Mouse (Mus musculus) CH12.LX (cell line): ENCODE results near the gene Kat14. TPM values are rescaled to one million over a fixed set of nuclear protein-coding genes. Genes with fewer than 3 reads are reported as not detected.

ENCODE experiments used
- DNase-seq: peaks from one replicate; pipeline ENCODE4 v3.0.0-alpha.2; 2013; ENCODE audit errors: extremely low read depth
- H3K27ac ChIP-seq: 2 replicates; pipeline ENCODE4 v1.5.1; 2012; ENCODE audit warnings: low read depth, mild to moderate bottlenecking, control low read depth, moderate library complexity; ENCODE audit not compliant: insufficient read depth
- H3K27me3 ChIP-seq: replicated peaks from 2 replicates; pipeline ENCODE3; 2012; ENCODE audit warnings: inconsistent platforms
- H3K36me3 ChIP-seq, 2 experiments: replicated peaks in 1 of 2; 2 replicates each; pipeline versions ENCODE3 to v1.6.1; 2012; ENCODE audit warnings: inconsistent platforms in 1 of 2, low read length in 1 of 2, mild to moderate bottlenecking in 1 of 2, mixed read lengths in 1 of 2, moderate library complexity in 1 of 2; ENCODE audit not compliant: control insufficient read depth in 1 of 2, insufficient read depth in 1 of 2
- H3K4me1 ChIP-seq, 2 experiments: 2 replicates each; pipeline ENCODE4 v1.6.1; 2012; ENCODE audit warnings: inconsistent platforms in 1 of 2, moderate library complexity in 1 of 2; ENCODE audit not compliant: insufficient read depth in 2 of 2, control insufficient read depth in 1 of 2
- H3K4me2 ChIP-seq: 2 replicates; pipeline ENCODE4 v1.6.1; 2012; ENCODE audit warnings: low read depth, mild to moderate bottlenecking, control low read depth; ENCODE audit not compliant: poor library complexity, insufficient read depth, severe bottlenecking
- H3K4me3 ChIP-seq, 3 experiments: fragments of 150-350 bp in 1 of 3; sonication (generic) in 1 of 3; replicated peaks in 1 of 3; 2 replicates each; pipeline versions ENCODE3 to v1.5.1; 2011 to 2012; ENCODE audit warnings: low read depth in 2 of 3, low read length in 2 of 3, mild to moderate bottlenecking in 2 of 3, moderate library complexity in 2 of 3, control low read depth in 1 of 3, improper control_type of control experiment in 1 of 3, inconsistent platforms in 1 of 3, mixed read lengths in 1 of 3; ENCODE audit not compliant: poor library complexity in 1 of 3
- H3K79me2 ChIP-seq: replicated peaks from 2 replicates; pipeline ENCODE4 v1.6.1; 2012; ENCODE audit warnings: mild to moderate bottlenecking, moderate library complexity; ENCODE audit not compliant: control insufficient read depth, poor library complexity, insufficient read depth, severe bottlenecking; ENCODE audit errors: extremely low read depth
- H3K9ac ChIP-seq: 2 replicates; pipeline ENCODE4 v1.6.1; 2012; ENCODE audit warnings: low read depth, mild to moderate bottlenecking, control low read depth, moderate library complexity; ENCODE audit not compliant: insufficient read depth
- H3K9me3 ChIP-seq: replicated peaks from 2 replicates; pipeline ENCODE3; 2012; ENCODE audit warnings: low read length, inconsistent platforms, mixed read lengths
- BHLHE40 ChIP-seq: IDR thresholded peaks from 2 replicates; pipeline ENCODE4 v1.6.1; 2011; ENCODE audit warnings: mild to moderate bottlenecking, low read depth, low read length, improper control_type of control experiment
- CTCF ChIP-seq, 2 experiments: IDR thresholded peaks in 1 of 2; conservative IDR thresholded peaks in 1 of 2; 2 replicates each; pipeline ENCODE4 v1.5.1; 2011 to 2012; ENCODE audit warnings: low read depth in 2 of 2, low read length in 2 of 2, improper control_type of control experiment in 1 of 2, inconsistent platforms in 1 of 2, mild to moderate bottlenecking in 1 of 2, moderate library complexity in 1 of 2
- ELF1 ChIP-seq: IDR thresholded peaks from 2 replicates; pipeline ENCODE4 v1.6.1; 2014; ENCODE audit warnings: low read depth, mild to moderate bottlenecking, inconsistent platforms, low read length, improper control_type of control experiment
- EP300 ChIP-seq: IDR thresholded peaks from 2 replicates; pipeline ENCODE4 v1.6.1; 2011; ENCODE audit warnings: low read length, improper control_type of control experiment
- ETS1 ChIP-seq: conservative IDR thresholded peaks from 2 replicates; pipeline ENCODE4 v1.6.1; 2012; ENCODE audit warnings: low read depth, mild to moderate bottlenecking, inconsistent platforms, low read length, improper control_type of control experiment, moderate library complexity
- IRF4 ChIP-seq: IDR thresholded peaks from 2 replicates; pipeline ENCODE4 v1.6.1; 2014; ENCODE audit warnings: low read depth, mild to moderate bottlenecking, inconsistent platforms, low read length, improper control_type of control experiment
- JUN ChIP-seq: IDR thresholded peaks from 2 replicates; pipeline ENCODE4 v1.6.1; 2011; ENCODE audit warnings: low read depth, mild to moderate bottlenecking, low read length, improper control_type of control experiment, moderate library complexity; ENCODE audit not compliant: insufficient read depth
- JUND ChIP-seq: conservative IDR thresholded peaks from 2 replicates; pipeline ENCODE4 v1.6.1; 2011; ENCODE audit warnings: low read depth, low read length, improper control_type of control experiment
- MEF2A ChIP-seq: IDR thresholded peaks from 2 replicates; pipeline ENCODE4 v1.6.1; 2014; ENCODE audit warnings: low read depth, mild to moderate bottlenecking, inconsistent platforms, low read length, improper control_type of control experiment, borderline replicate concordance
- MXI1 ChIP-seq: IDR thresholded peaks from 2 replicates; pipeline ENCODE4 v1.6.1; 2011; ENCODE audit warnings: mild to moderate bottlenecking, low read depth, low read length, improper control_type of control experiment
- NELFE ChIP-seq: IDR thresholded peaks from 2 replicates; pipeline ENCODE4 v1.6.1; 2011; ENCODE audit warnings: low read depth, low read length, improper control_type of control experiment
- PAX5 ChIP-seq: IDR thresholded peaks from 2 replicates; pipeline ENCODE4 v1.6.1; 2012; ENCODE audit warnings: low read length, inconsistent platforms, mixed read lengths
- POLR2A ChIP-seq: IDR thresholded peaks from 2 replicates; pipeline ENCODE4 v1.6.1; 2011; ENCODE audit warnings: low read depth, mild to moderate bottlenecking, improper control_type of control experiment, low read length
- POLR2AphosphoS2 ChIP-seq: IDR thresholded peaks from 2 replicates; pipeline ENCODE4 v1.6.1; 2011; ENCODE audit warnings: low read depth, low read length, improper control_type of control experiment
- SIN3A ChIP-seq: IDR thresholded peaks from 2 replicates; pipeline ENCODE4 v1.6.1; 2012; ENCODE audit warnings: low read length, improper control_type of control experiment, inconsistent platforms
- SMC3 ChIP-seq: IDR thresholded peaks from 2 replicates; pipeline ENCODE4 v1.6.1; 2011; ENCODE audit warnings: low read depth, low read length, improper control_type of control experiment
- TBP ChIP-seq: conservative IDR thresholded peaks from 2 replicates; pipeline ENCODE4 v1.6.1; 2011; ENCODE audit warnings: low read depth, low read length, improper control_type of control experiment
- ZC3H11A ChIP-seq: IDR thresholded peaks from 2 replicates; pipeline ENCODE4 v1.6.1; 2012; ENCODE audit warnings: low read depth, mild to moderate bottlenecking, inconsistent platforms, low read length, improper control_type of control experiment
- ZNF384 ChIP-seq: IDR thresholded peaks from 2 replicates; pipeline ENCODE4 v1.6.1; 2012; ENCODE audit warnings: low read depth, low read length, improper control_type of control experiment, inconsistent platforms
- dilution Hi-C: fragments of 300-500 bp; cut with MboI; formaldehyde crosslinking; loops from 2 replicates; pipeline ENCODE4 v1.14.3; 2020; ENCODE audit warnings: low sequenced_read_pairs; ENCODE audit not compliant: extremely low pct_unique_long_range_greater_than_20kb, extremely low pct_ligation_motif_present
- in situ Hi-C: fragments of 300-500 bp; cut with MboI; formaldehyde crosslinking; loops from 3 replicates; pipeline ENCODE4 v1.14.3; 2019; ENCODE audit warnings: low sequenced_read_pairs, low pct_ligation_motif_present, low pct_unique_long_range_greater_than_20kb, mixed read lengths
- polyA plus RNA-seq: library from polyadenylated mRNA; unstranded; fragments of >175 nt; gene quantifications from 2 replicates; pipeline ENCODE4 v1.2.1, GENCODE M21; 2012; ENCODE audit warnings: low read depth; ENCODE audit not compliant: insufficient read length
- total RNA-seq, 2 experiments: library from RNA; depleted of rRNA; stranded (reverse); fragments of 300-350 nt in 1 of 2; fragments of >200 nt in 1 of 2; gene quantifications; 2 replicates each; pipeline ENCODE4 v1.2.3; 2012 to 2014

Kat14 gene
- total and polyA plus RNA-seq, 3 experiments, result 25.7 to 54.4 (median 25.9) TPM

DNA sequence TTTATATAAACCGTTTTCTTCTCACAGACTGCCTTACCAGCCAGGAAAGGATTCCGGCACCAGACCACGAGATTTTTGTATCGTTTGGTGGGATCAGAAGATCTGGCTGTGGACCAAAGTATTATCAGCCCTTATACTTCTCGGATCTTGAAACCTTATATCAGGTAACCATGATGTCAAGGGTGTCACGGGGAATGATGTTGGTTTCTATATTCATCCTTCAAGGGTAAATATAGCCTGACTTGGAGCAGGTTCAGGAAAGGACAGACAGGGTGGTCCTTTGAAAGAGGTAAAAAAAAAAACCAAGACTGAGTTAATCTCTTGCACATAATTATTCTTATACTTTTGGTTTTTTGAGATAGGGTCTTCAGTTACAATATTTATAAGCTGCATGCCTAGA, 31.9 kb downstream of the Kat14 start:
- Histone ChIP-seq H3K36me3 (peaks cover 44 to 88% of the 10 kb centered on the region in 2 experiments), H3K27me3 (no peaks in the 10 kb centered on the region), H3K27ac (no peak overlapping the region), H3K9me3 (no peaks in the 10 kb centered on the region), H3K4me3 (no peak overlapping the region), H3K4me1 (no peaks in the 10 kb centered on the region), H3K4me2 (no peak overlapping the region)
- dilution Hi-C loops, result no loop called here
- DNase-seq, result no peak
- TF ChIP-seq SMC3, result no peak
- TF ChIP-seq NELFE, result no peak
- no peak for TF ChIP-seq BHLHE40
- TF ChIP-seq CTCF (conservative IDR thresholded peaks at IDR 0.05 in 1 of 2, IDR thresholded peaks at IDR 0.05 in 1 of 2; ENCODE audit: low read depth in 2 of 2, low read length in 2 of 2), result no peak
- TF ChIP-seq MXI1, result no peak
- TF ChIP-seq ZC3H11A, result no peak
- no peak for TF ChIP-seq ELF1
- no peak for TF ChIP-seq PAX5
- TF ChIP-seq JUND, result no peak
- no peak for TF ChIP-seq SIN3A
- TF ChIP-seq, all 38 proteins: peak for 0
- Histone ChIP-seq H3K79me2 (peaks cover 6% of the 10 kb centered on the region), H3K9ac (no peak overlapping the region)
- in situ Hi-C loops, result no loop called here

GRCm38 (mm10) chr2:144409037-144409436, 40.3 kb downstream of the Kat14 start:
- H3K36me3 ChIP-seq, result peaks cover 27 to 64% of the 10 kb centered on the region in 2 experiments
- dilution Hi-C loops (no loop called here), in situ Hi-C loops (no loop called here)

DNA sequence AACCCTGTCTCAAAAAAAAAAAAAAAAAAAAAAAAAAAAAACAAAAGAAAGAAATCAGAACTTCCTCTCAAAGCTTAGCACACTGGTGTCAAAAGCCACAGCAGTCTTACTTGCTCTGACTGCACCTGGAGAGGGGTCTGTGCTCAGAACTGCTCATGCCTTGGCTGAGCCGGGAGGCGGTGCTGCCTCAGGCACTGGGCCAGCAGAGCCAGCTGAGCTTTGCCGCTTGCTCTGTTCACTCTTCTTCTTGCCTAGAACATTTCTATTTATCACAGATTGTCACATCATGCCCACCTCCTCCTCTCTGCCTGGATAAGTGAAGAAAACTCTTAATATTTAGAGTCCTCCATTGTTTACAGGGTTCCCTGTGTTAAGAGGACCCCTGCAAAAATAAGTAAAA, 41.8 kb downstream of the Kat14 start:
- in situ Hi-C loops (no loop called here), dilution Hi-C loops (no loop called here)
- Histone ChIP-seq H3K9ac (no peak overlapping the region), H3K4me3 (no peak overlapping the region), H3K79me2 (no peaks in the 10 kb centered on the region), H3K27ac (no peak overlapping the region), H3K36me3 (peaks cover 24 to 54% of the 10 kb centered on the region in 2 experiments), H3K4me2 (no peak overlapping the region), H3K9me3 (no peaks in the 10 kb centered on the region), H3K4me1 (no peaks in the 10 kb centered on the region), H3K27me3 (no peaks in the 10 kb centered on the region)
- no peak for DNase-seq
- TF ChIP-seq ELF1, result no peak
- TF ChIP-seq ZC3H11A, result no peak
- no peak for TF ChIP-seq MXI1
- no peak for TF ChIP-seq POLR2AphosphoS2
- TF ChIP-seq EP300, result no peak
- no peak for TF ChIP-seq SIN3A
- TF ChIP-seq POLR2A, result no peak
- no peak for TF ChIP-seq CTCF (conservative IDR thresholded peaks at IDR 0.05 in 1 of 2, IDR thresholded peaks at IDR 0.05 in 1 of 2; ENCODE audit: low read depth in 2 of 2, low read length in 2 of 2)
- no peak for TF ChIP-seq SMC3
- TF ChIP-seq MEF2A, result no peak
- no peak for TF ChIP-seq ETS1
- TF ChIP-seq JUN, result no peak

More at GRCm38 (mm10) chr2:144409037-144409436, 40.3 kb downstream of the Kat14 start:
- H3K4me1 ChIP-seq, result no peaks in the 10 kb centered on the region
- H3K4me2 ChIP-seq, result no peak overlapping the region
- H3K9me3 ChIP-seq, result no peaks in the 10 kb centered on the region
- H3K27ac ChIP-seq, result no peak overlapping the region
- H3K9ac ChIP-seq, result no peak overlapping the region
- H3K27me3 ChIP-seq, result no peaks in the 10 kb centered on the region
- TF ChIP-seq IRF4 (no peak), ZNF384 (no peak), TBP (no peak)
- no peaks in the 10 kb centered on the region for H3K79me2 ChIP-seq
- DNase-seq, result no peak
- H3K4me3 ChIP-seq, result no peak overlapping the region
